ENCODE assay signal across 12 mouse cellular contexts in the genomic region with DNA sequence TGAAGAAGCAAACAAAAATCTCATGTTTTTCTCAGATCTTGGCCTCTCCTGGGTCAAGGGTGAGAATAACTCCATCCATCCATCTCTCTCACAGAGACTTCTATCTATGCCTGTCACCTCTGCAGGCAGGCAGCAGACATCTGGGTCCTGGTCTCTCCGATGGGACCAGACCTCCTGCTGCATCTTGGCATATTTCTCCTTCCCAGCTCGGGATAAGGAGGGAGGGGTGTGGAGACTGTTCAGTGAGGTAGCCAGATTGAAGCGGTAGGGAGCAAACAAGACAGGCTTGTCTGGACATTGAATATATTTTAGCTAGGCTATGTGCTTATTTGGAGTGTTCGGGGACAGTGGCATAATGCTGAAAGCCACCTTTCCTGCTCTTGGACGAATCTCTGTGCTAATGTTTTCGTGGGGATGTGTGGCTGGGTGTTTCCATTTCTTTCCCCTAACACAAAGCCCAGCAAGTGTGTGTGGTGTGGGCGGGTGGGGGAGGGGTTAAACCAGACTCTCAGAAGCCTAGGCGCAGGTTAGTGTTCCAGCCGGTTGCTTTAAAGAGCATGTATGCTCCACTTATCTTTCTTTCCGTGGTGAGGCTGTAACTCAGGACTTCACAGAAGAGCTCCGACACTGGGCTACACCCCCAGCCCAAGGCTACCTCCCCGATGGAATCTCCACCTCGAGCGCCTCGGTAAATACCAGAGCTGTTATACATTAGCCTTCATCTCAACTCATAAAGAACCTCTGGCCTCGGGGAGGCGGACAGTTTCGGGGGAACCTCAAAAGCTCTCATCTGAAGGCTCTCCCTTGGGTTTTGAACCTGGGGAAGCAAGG. TPM values are rescaled to one million over a fixed set of nuclear protein-coding genes. Genes with fewer than 3 reads are reported as not detected.
A peak's percentile ranks its signal among the peaks of the same experiment; 100 is the strongest.
DNase-seq lines count a peak whose midpoint lies in the region; ATAC-seq and TF ChIP-seq lines count a peak whose summit lies in the region.
"Had no signal": no experiment of that assay in that cellular context is flagged by ENCODE, and none has a peak within 500 bp of the region (broad histone marks: within the 10 kb centered on the region; RNA-seq: fewer than 3 reads in every experiment).

No protein-coding gene starts in this region.

- TF ChIP-seq CTCF in intestine, postnatal 0 days (IDR thresholded peaks at IDR 0.05; ENCODE audit: low read depth), result no peak

- H3K27ac ChIP-seq in lung, embryonic 16.5 days (ENCODE audit: low read length), result 0 out of 2 replicates have a peak overlapping the region, but pooled peaks have one; percentile 12
- no peak overlapping the region for H3K27ac ChIP-seq in intestine, postnatal 0 days (ENCODE audit: low read depth, low read length)
- no peak overlapping the region for H3K27ac ChIP-seq in stomach, embryonic 15.5 days
- H3K27ac ChIP-seq: hindbrain, embryonic 15.5 days; liver, embryonic 13.5 days had no signal

- no peak overlapping the region for H3K4me3 ChIP-seq in lung, embryonic 16.5 days (ENCODE audit: low read length)
- H3K4me3 ChIP-seq in intestine, postnatal 0 days (ENCODE audit: low read depth, low read length), result no peak overlapping the region
- H3K4me3 ChIP-seq in stomach, embryonic 15.5 days (replicated peaks), result no peak overlapping the region
- H3K4me3 ChIP-seq: hindbrain, embryonic 15.5 days; liver, embryonic 13.5 days had no signal

- ATAC-seq in frontal cortex, adult (ENCODE audit: low TSS enrichment), result peak; percentile 52
- ATAC-seq in lung, embryonic 16.5 days (ENCODE audit: low read depth), result peak; percentile 20; the same call in 1 of the 2 replicates
- ATAC-seq in intestine, postnatal 0 days, result 0 out of 2 replicates have a peak, but pooled peaks have one; percentile 19
- ATAC-seq in stomach, embryonic 15.5 days (ENCODE audit: insufficient read depth, low FRiP score, low read depth), result 0 out of 2 replicates have a peak, but pooled peaks have one; percentile 19
- no peak for ATAC-seq in erythroid progenitor cell, adult 5-6 weeks (replicated peaks; ENCODE audit: low FRiP score, poor library complexity, severe bottlenecking)

- intact Hi-C loops in left cerebral cortex, postnatal 25 days (cut with DNase I), result no loop called here

- no peak for DNase-seq in frontal cortex, adult 2 months (ENCODE audit: extremely low spot score in 1 of 2, low spot score in 1 of 2)
- DNase-seq in lung, postnatal 14 days, result no peak
- DNase-seq in left cerebral cortex, postnatal 25 days (ENCODE audit: low spot score in 2 of 2), result no peak
- DNase-seq: liver, embryonic 13.5 days had no signal

- peaks cover 33% of the 10 kb centered on the region for H3K4me1 ChIP-seq in lung, embryonic 16.5 days (replicated peaks; ENCODE audit: control insufficient read depth, insufficient read depth, low read length)
- H3K4me1 ChIP-seq in intestine, postnatal 0 days (replicated peaks; ENCODE audit: control insufficient read depth, insufficient read depth, low read length), result 0 out of 2 replicates have a peak, but pooled peaks cover 5% of the 10 kb centered on the region
- H3K4me1 ChIP-seq in stomach, embryonic 15.5 days, result peaks cover 18% of the 10 kb centered on the region

- peak overlapping the region; percentile 7 for H3K4me2 ChIP-seq in lung, embryonic 16.5 days (ENCODE audit: low read depth, low read length)
- H3K4me2 ChIP-seq in intestine, postnatal 0 days (replicated peaks; ENCODE audit: low read depth), result 0 out of 2 replicates have a peak overlapping the region, but pooled peaks have one; percentile 7
- H3K4me2 ChIP-seq in stomach, embryonic 15.5 days, result peak overlapping the region; percentile 19; the same call in 1 of the 2 replicates
- H3K4me2 ChIP-seq: hindbrain, embryonic 15.5 days; liver, embryonic 13.5 days had no signal

- 0 out of 2 replicates have a peak overlapping the region, but pooled peaks have one; percentile 11 for H3K9ac ChIP-seq in lung, embryonic 16.5 days (ENCODE audit: low read length)
- no peak overlapping the region for H3K9ac ChIP-seq in intestine, postnatal 0 days (ENCODE audit: low read depth, low read length)
- no peak overlapping the region for H3K9ac ChIP-seq in stomach, embryonic 15.5 days
- H3K9ac ChIP-seq: hindbrain, embryonic 15.5 days; liver, embryonic 13.5 days had no signal

- no peaks in the 10 kb centered on the region for H3K27me3 ChIP-seq in lung, embryonic 16.5 days (ENCODE audit: control insufficient read depth, insufficient read depth, low read depth, low read length)
- no peaks in the 10 kb centered on the region for H3K27me3 ChIP-seq in intestine, postnatal 0 days (replicated peaks; ENCODE audit: control insufficient read depth, insufficient read depth, low read length)
- no peaks in the 10 kb centered on the region for H3K27me3 ChIP-seq in stomach, embryonic 15.5 days (replicated peaks)
- H3K27me3 ChIP-seq: CH12.LX; hindbrain, embryonic 15.5 days; liver, embryonic 13.5 days had no signal

- no peaks in the 10 kb centered on the region for H3K9me3 ChIP-seq in lung, embryonic 16.5 days (ENCODE audit: control insufficient read depth, low read length)
- H3K9me3 ChIP-seq in intestine, postnatal 0 days (ENCODE audit: control insufficient read depth), result no peaks in the 10 kb centered on the region
- H3K9me3 ChIP-seq in stomach, embryonic 15.5 days, result no peaks in the 10 kb centered on the region
- H3K9me3 ChIP-seq: hindbrain, embryonic 15.5 days; liver, embryonic 13.5 days had no signal

- H3K36me3 ChIP-seq in lung, embryonic 16.5 days (ENCODE audit: control insufficient read depth, insufficient read depth, low read length), result no peaks in the 10 kb centered on the region
- H3K36me3 ChIP-seq in intestine, postnatal 0 days (ENCODE audit: control insufficient read depth, insufficient read depth), result no peaks in the 10 kb centered on the region
- no peaks in the 10 kb centered on the region for H3K36me3 ChIP-seq in stomach, embryonic 15.5 days
- H3K36me3 ChIP-seq: hindbrain, embryonic 15.5 days; liver, embryonic 13.5 days had no signal

- 18% methylated on average over 18 of the region's 18 CpGs for WGBS in lung, embryonic 16.5 days
- WGBS in intestine, postnatal 0 days, result 20% methylated on average over 18 of the region's 18 CpGs
- WGBS in stomach, embryonic 15.5 days, result 21% methylated on average over 18 of the region's 18 CpGs

RNA-seq across cellular contexts. Expression of gene Rfx8, which starts 18.4 kb away (rescaled TPM):
- 0.26 and 0.48 TPM in 2 replicates for polyA plus RNA-seq in frontal cortex, adult 2 months (2012; rRNA removed)
- polyA plus RNA-seq in lung, embryonic 16.5 days (2015; fragmentation: Nextera tagmentation; extraction: Ambion mirVana), result 0.40 and 0.58 TPM in 2 replicates
- polyA plus RNA-seq in intestine, postnatal 0 days (2015; fragmentation: Nextera tagmentation; extraction: Ambion mirVana), result 0.09 and 0.16 TPM in 2 replicates
- 0.08 and 0.22 TPM in 2 replicates for polyA plus RNA-seq in stomach, embryonic 15.5 days (2015; fragmentation: Nextera tagmentation; extraction: Ambion mirVana)
- not detected in 2 replicates for total RNA-seq in erythroid progenitor cell, adult 5-6 weeks (2015; ENCODE audit: low replicate concordance)
- not detected in 2 replicates for total RNA-seq in erythroid progenitor cell, adult 5-6 weeks (2017; ENCODE audit: low replicate concordance)
- under 1 TPM in 1 of 2 experiments, not detected in 1; 0.16 TPM for total RNA-seq in left cerebral cortex, postnatal 25 days (2021)
- total RNA-seq: CH12.LX; neutrophil, adult 5-6 weeks had no signal

RNA-seq across cellular contexts. Expression of gene Creg2, which starts 51.2 kb away (rescaled TPM):
- 26.1 and 29.5 TPM in 2 replicates for polyA plus RNA-seq in frontal cortex, adult 2 months (2012; rRNA removed)
- 0.04 and 0.14 TPM in 2 replicates for polyA plus RNA-seq in lung, embryonic 16.5 days (2015; fragmentation: Nextera tagmentation; extraction: Ambion mirVana)
- polyA plus RNA-seq in intestine, postnatal 0 days (2015; fragmentation: Nextera tagmentation; extraction: Ambion mirVana), result 0.26 and 0.34 TPM in 2 replicates
- polyA plus RNA-seq in stomach, embryonic 15.5 days (2015; fragmentation: Nextera tagmentation; extraction: Ambion mirVana), result 0.19 and 0.45 TPM in 2 replicates
- not detected in 2 replicates for total RNA-seq in erythroid progenitor cell, adult 5-6 weeks (2015; ENCODE audit: low replicate concordance)
- not detected in 2 replicates for total RNA-seq in erythroid progenitor cell, adult 5-6 weeks (2017; ENCODE audit: low replicate concordance)
- 10 to 100 TPM; 75.2 to 82.4 TPM for total RNA-seq in left cerebral cortex, postnatal 25 days (2021)
- total RNA-seq: CH12.LX had no signal

Comparison
In these comparisons a context has a peak if more than half of its experiments do, and no peak if none do; other contexts are left out.
1. RNA of gene Creg2, which starts 51.2 kb away (polyA plus RNA-seq): 26.1 to 29.5 TPM in frontal cortex, adult 2 months; 0.19 to 0.45 TPM in stomach, embryonic 15.5 days, 0.26 to 0.34 TPM in intestine, postnatal 0 days and 0.04 to 0.14 TPM in lung, embryonic 16.5 days; every median in the first group is over 10 times any median in the second.
2. Peak in every context shown above with its lines, with median percentiles within 50 percentile points of each other: H3K4me2 ChIP-seq.